Mouse (Mus musculus): ENCODE data around the gene Clec16a. TPM values are rescaled to one million over a fixed set of nuclear protein-coding genes. Genes with fewer than 3 reads are reported as not detected.
A peak's percentile ranks its signal among the peaks of the same experiment; 100 is the strongest.

Clec16a gene
- polyA plus RNA-seq, 1 experiment from 2014 or later: 32.5 TPM

GRCm38 (mm10) chr16:10780631-10781120 lies 235.5 kb downstream of the Clec16a start:
- ATAC-seq (replicated peaks; ENCODE audit: low FRiP score, low read depth): no peak
- H3K36me3 ChIP-seq (ENCODE audit: insufficient read depth, low read length): no peaks in the 10 kb centered on the region
- WGBS: 72% methylated on average over 5 of the region's 5 CpGs
- TF ChIP-seq CTCF (IDR thresholded peaks at IDR 0.05; ENCODE audit: low read depth): no peak
- no peaks in the 10 kb centered on the region for H3K27me3 ChIP-seq (ENCODE audit: insufficient read depth, low read length)
- no peak overlapping the region for H3K9ac ChIP-seq (ENCODE audit: low read depth, low read length)
- no peak overlapping the region for H3K4me2 ChIP-seq (ENCODE audit: low read length)
- H3K4me1 ChIP-seq (replicated peaks; ENCODE audit: insufficient read depth, low read length): peaks cover 17% of the 10 kb centered on the region; the same call in 1 of the 2 replicates
- H3K9me3 ChIP-seq (replicated peaks; ENCODE audit: low read length): no peaks in the 10 kb centered on the region
- H3K4me3 ChIP-seq (replicated peaks; ENCODE audit: low read depth, low read length): no peak overlapping the region
- H3K27ac ChIP-seq: no peak overlapping the region
- no peak for DNase-seq (ENCODE audit: low spot score)

GRCm38 (mm10) chr16:10781862-10782371 lies 236.8 kb downstream of the Clec16a start:
- no peak for TF ChIP-seq CTCF (IDR thresholded peaks at IDR 0.05; ENCODE audit: low read depth)
- Histone ChIP-seq H3K36me3 (ENCODE audit: insufficient read depth, low read length) (no peaks in the 10 kb centered on the region), H3K27ac (no peak overlapping the region), H3K4me1 (replicated peaks; ENCODE audit: insufficient read depth, low read length) (peaks cover 23% of the 10 kb centered on the region), H3K4me3 (replicated peaks; ENCODE audit: low read depth, low read length) (no peak overlapping the region), H3K9me3 (replicated peaks; ENCODE audit: low read length) (no peaks in the 10 kb centered on the region), H3K27me3 (ENCODE audit: insufficient read depth, low read length) (no peaks in the 10 kb centered on the region), H3K9ac (ENCODE audit: low read depth, low read length) (no peak overlapping the region), H3K4me2 (ENCODE audit: low read length) (no peak overlapping the region)
- 42% methylated on average over 9 of the region's 9 CpGs for WGBS
- DNase-seq (ENCODE audit: low spot score) (no peak), ATAC-seq (replicated peaks; ENCODE audit: low FRiP score, low read depth) (no peak)

GRCm38 (mm10) chr16:10782377-10783151 lies 237.4 kb downstream of the Clec16a start:
- peak overlapping the region; percentile 85 for H3K4me2 ChIP-seq (ENCODE audit: low read length)
- DNase-seq (ENCODE audit: low spot score): no peak
- 58% methylated on average over 6 of the region's 6 CpGs for WGBS
- no peaks in the 10 kb centered on the region for H3K9me3 ChIP-seq (replicated peaks; ENCODE audit: low read length)
- peak overlapping the region; percentile 31; the same call in 1 of the 2 replicates for H3K9ac ChIP-seq (ENCODE audit: low read depth, low read length)
- H3K27ac ChIP-seq: no peak overlapping the region
- H3K4me1 ChIP-seq (replicated peaks; ENCODE audit: insufficient read depth, low read length): peaks cover 28% of the 10 kb centered on the region
- TF ChIP-seq CTCF (IDR thresholded peaks at IDR 0.05; ENCODE audit: low read depth): no peak
- H3K36me3 ChIP-seq (ENCODE audit: insufficient read depth, low read length): no peaks in the 10 kb centered on the region
- no peaks in the 10 kb centered on the region for H3K27me3 ChIP-seq (ENCODE audit: insufficient read depth, low read length)
- H3K4me3 ChIP-seq (replicated peaks; ENCODE audit: low read depth, low read length): no peak overlapping the region
- ATAC-seq (replicated peaks; ENCODE audit: low FRiP score, low read depth): no peak

- no peak overlapping the region for H3K4me3 ChIP-seq (replicated peaks; ENCODE audit: low read depth, low read length)
Observed at GRCm38 (mm10) chr16:10783152-10783434, 238.0 kb downstream of the Clec16a start.

GRCm38 (mm10) chr16:10783451-10783850 lies 238.3 kb downstream of the Clec16a start:
- 57% methylated on average over 8 of the region's 8 CpGs for WGBS
- H3K4me2 ChIP-seq (ENCODE audit: low read length): peak overlapping the region; percentile 85
- TF ChIP-seq CTCF (IDR thresholded peaks at IDR 0.05; ENCODE audit: low read depth): no peak
- H3K27me3 ChIP-seq (ENCODE audit: insufficient read depth, low read length): no peaks in the 10 kb centered on the region
- no peaks in the 10 kb centered on the region for H3K36me3 ChIP-seq (ENCODE audit: insufficient read depth, low read length)
- H3K9me3 ChIP-seq (replicated peaks; ENCODE audit: low read length): no peaks in the 10 kb centered on the region
- no peak for ATAC-seq (replicated peaks; ENCODE audit: low FRiP score, low read depth)
- no peak overlapping the region for H3K27ac ChIP-seq
- H3K4me3 ChIP-seq (replicated peaks; ENCODE audit: low read depth, low read length): peak overlapping the region; percentile 52; the same call in 1 of the 2 replicates
- no peak overlapping the region for H3K9ac ChIP-seq (ENCODE audit: low read depth, low read length)
- no peak for DNase-seq (ENCODE audit: low spot score)
- peaks cover 31% of the 10 kb centered on the region for H3K4me1 ChIP-seq (replicated peaks; ENCODE audit: insufficient read depth, low read length)

More at GRCm38 (mm10) chr16:10783152-10783434, 238.0 kb downstream of the Clec16a start:
- Histone ChIP-seq H3K27me3 (ENCODE audit: insufficient read depth, low read length) (no peaks in the 10 kb centered on the region), H3K4me2 (ENCODE audit: low read length) (peak overlapping the region; percentile 85), H3K4me1 (replicated peaks; ENCODE audit: insufficient read depth, low read length) (peaks cover 28% of the 10 kb centered on the region), H3K27ac (no peak overlapping the region), H3K9ac (ENCODE audit: low read depth, low read length) (peak overlapping the region; percentile 31; the same call in 1 of the 2 replicates), H3K9me3 (replicated peaks; ENCODE audit: low read length) (no peaks in the 10 kb centered on the region), H3K36me3 (ENCODE audit: insufficient read depth, low read length) (no peaks in the 10 kb centered on the region)
- WGBS: 28% methylated on average over 1 of the region's 1 CpGs
- ATAC-seq (replicated peaks; ENCODE audit: low FRiP score, low read depth) (no peak), DNase-seq (ENCODE audit: low spot score) (no peak)
- no peak for TF ChIP-seq CTCF (IDR thresholded peaks at IDR 0.05; ENCODE audit: low read depth)

GRCm38 (mm10) chr16:10783883-10784792 lies 239.0 kb downstream of the Clec16a start:
- Histone ChIP-seq H3K27me3 (ENCODE audit: insufficient read depth, low read length) (no peaks in the 10 kb centered on the region), H3K9ac (ENCODE audit: low read depth, low read length) (peak overlapping the region; percentile 67), H3K36me3 (ENCODE audit: insufficient read depth, low read length) (no peaks in the 10 kb centered on the region), H3K4me3 (replicated peaks; ENCODE audit: low read depth, low read length) (peak overlapping the region; percentile 52), H3K4me2 (ENCODE audit: low read length) (peak overlapping the region; percentile 85), H3K27ac (peak overlapping the region; percentile 96; the same call in 1 of the 2 replicates), H3K9me3 (replicated peaks; ENCODE audit: low read length) (no peaks in the 10 kb centered on the region), H3K4me1 (replicated peaks; ENCODE audit: insufficient read depth, low read length) (peaks cover 32% of the 10 kb centered on the region)
- DNase-seq (ENCODE audit: low spot score) (peak; percentile 61), ATAC-seq (replicated peaks; ENCODE audit: low FRiP score, low read depth) (no peak)
- WGBS: 3% methylated on average over 81 of the region's 81 CpGs
- TF ChIP-seq CTCF (IDR thresholded peaks at IDR 0.05; ENCODE audit: low read depth): no peak

All from kidney, postnatal 0 days (tissue).